ENCODE assay signal across 8 mouse cellular contexts in genomic region chr3:88145411-88145782, GRCm38 (mm10). TPM values are rescaled to one million over a fixed set of nuclear protein-coding genes. Genes with fewer than 3 reads are reported as not detected.
A peak's percentile ranks its signal among the peaks of the same experiment; 100 is the strongest.
DNase-seq lines count a peak whose midpoint lies in the region; ATAC-seq and TF ChIP-seq lines count a peak whose summit lies in the region.

No protein-coding gene starts in this region.

- H3K4me1 ChIP-seq in embryonic facial prominence, embryonic 10.5 days: peaks cover 97% of the 10 kb centered on the region
- H3K4me1 ChIP-seq in heart, embryonic 16.5 days (ENCODE audit: control insufficient read depth, insufficient read depth, low read length): peaks cover 77% of the 10 kb centered on the region
- H3K4me1 ChIP-seq in liver, embryonic 14.5 days (replicated peaks; ENCODE audit: control insufficient read depth in 2 of 2, insufficient read depth in 2 of 2, low read length in 1 of 2): peaks cover 64 to 76% of the 10 kb centered on the region in 2 experiments

- no peak for ATAC-seq in cerebellum, adult (ENCODE audit: insufficient number of reproducible peaks, low FRiP score, low TSS enrichment)
- no peak for ATAC-seq in heart, embryonic 16.5 days (replicated peaks; ENCODE audit: extremely low read depth, insufficient read depth, low FRiP score)
- no peak for ATAC-seq in liver, embryonic 14.5 days (ENCODE audit: insufficient read depth)

- H3K79me3 ChIP-seq in C2C12 (ENCODE audit: low read depth): peaks cover 73% of the 10 kb centered on the region

- H3K9me3 ChIP-seq in embryonic facial prominence, embryonic 10.5 days: no peaks in the 10 kb centered on the region
- no peaks in the 10 kb centered on the region for H3K9me3 ChIP-seq in heart, embryonic 16.5 days (replicated peaks; ENCODE audit: control insufficient read depth, low read length)
- H3K9me3 ChIP-seq in liver, embryonic 14.5 days (ENCODE audit: control insufficient read depth, low read length): no peaks in the 10 kb centered on the region

- TF ChIP-seq CTCF in C2C12 (IDR thresholded peaks at IDR 0.05; ENCODE audit: control insufficient read depth, insufficient read depth, insufficient read length): no peak
- no peak for TF ChIP-seq CTCF in liver, embryonic 14.5 days (IDR thresholded peaks at IDR 0.05; ENCODE audit: low read depth)

- H3K4me3 ChIP-seq in C2C12 (ENCODE audit: insufficient read depth, poor library complexity, severe bottlenecking): peak overlapping the region; percentile 90
- H3K4me3 ChIP-seq in embryonic facial prominence, embryonic 10.5 days: peak overlapping the region; percentile 90
- H3K4me3 ChIP-seq in heart, embryonic 16.5 days (ENCODE audit: low read length): peak overlapping the region; percentile 95
- H3K4me3 ChIP-seq in liver, embryonic 14.5 days (ENCODE audit: insufficient read depth in 1 of 2, low read depth in 2 of 2, low read length in 2 of 2): peak overlapping the region in 1 of 2 experiments; percentile 81; a peak in 2 of 4 replicates

- peak overlapping the region; percentile 86 for H3K4me2 ChIP-seq in heart, embryonic 16.5 days (ENCODE audit: low read depth, low read length)
- peak overlapping the region; percentile 78 for H3K4me2 ChIP-seq in liver, embryonic 14.5 days (ENCODE audit: low read depth)

- TF ChIP-seq EP300 in liver, embryonic 14.5 days (IDR thresholded peaks at IDR 0.05; ENCODE audit: low read depth): no peak

- DNase-seq in cerebellum, adult 18-20 months: peak; percentile 76 to 83
- DNase-seq in embryonic facial prominence, embryonic 10.5 days (ENCODE audit: low spot score): peak; percentile 14
- DNase-seq in liver, embryonic 14.5 days (ENCODE audit: low read depth in 3 of 3, low spot score in 3 of 3): no peak
- DNase-seq in thymus, postnatal 36 days: peak; percentile 59 to 73
- no peak for DNase-seq in right cerebral cortex, postnatal 25 days

- peak overlapping the region; percentile 75 for H3K27ac ChIP-seq in embryonic facial prominence, embryonic 10.5 days (replicated peaks)
- H3K27ac ChIP-seq in heart, embryonic 16.5 days (ENCODE audit: low read length): peak overlapping the region; percentile 100
- peak overlapping the region; percentile 17 for H3K27ac ChIP-seq in liver, embryonic 14.5 days

- H3K27me3 ChIP-seq in C2C12 (ENCODE audit: control insufficient read depth, insufficient read depth, insufficient read length): no peaks in the 10 kb centered on the region
- H3K27me3 ChIP-seq in embryonic facial prominence, embryonic 10.5 days (replicated peaks; ENCODE audit: low read depth, poor library complexity, severe bottlenecking): peaks cover 11% of the 10 kb centered on the region
- no peaks in the 10 kb centered on the region for H3K27me3 ChIP-seq in heart, embryonic 16.5 days (ENCODE audit: control insufficient read depth, insufficient read depth, low read length)
- no peaks in the 10 kb centered on the region for H3K27me3 ChIP-seq in liver, embryonic 14.5 days (ENCODE audit: control insufficient read depth, insufficient read depth, low read length)

- peaks cover 80% of the 10 kb centered on the region for H3K79me2 ChIP-seq in C2C12 (ENCODE audit: control insufficient read depth, insufficient read depth)

- WGBS in embryonic facial prominence, embryonic 10.5 days: 29% methylated on average over 4 of the region's 4 CpGs
- 11% methylated on average over 4 of the region's 4 CpGs for WGBS in heart, embryonic 16.5 days
- 29% methylated on average over 4 of the region's 4 CpGs for WGBS in liver, embryonic 14.5 days (ENCODE audit: insufficient replicate concordance)

- peak overlapping the region; percentile 40 for H3ac ChIP-seq in C2C12 (ENCODE audit: control insufficient read depth, insufficient read length, low read depth)

- H3K36me3 ChIP-seq in C2C12 (ENCODE audit: control insufficient read depth, insufficient read depth): peaks cover 14% of the 10 kb centered on the region
- no peaks in the 10 kb centered on the region for H3K36me3 ChIP-seq in embryonic facial prominence, embryonic 10.5 days (replicated peaks)
- no peaks in the 10 kb centered on the region for H3K36me3 ChIP-seq in heart, embryonic 16.5 days (ENCODE audit: control insufficient read depth, insufficient read depth)
- no peaks in the 10 kb centered on the region for H3K36me3 ChIP-seq in liver, embryonic 14.5 days (replicated peaks; ENCODE audit: control insufficient read depth, insufficient read depth, low read depth)

- H3K9ac ChIP-seq in heart, embryonic 16.5 days (ENCODE audit: low read length): peak overlapping the region; percentile 99
- peak overlapping the region; percentile 19; the same call in 1 of the 2 replicates for H3K9ac ChIP-seq in liver, embryonic 14.5 days (replicated peaks)

TF ChIP-seq in C2C12, 6 proteins besides CTCF, POLR2A, EP300 and RAD21:
- TF ChIP-seq MAX (IDR thresholded peaks at IDR 0.05) (peak; percentile 60), FOSL1 (IDR thresholded peaks at IDR 0.05; ENCODE audit: insufficient read depth, low read length, poor library complexity, severe bottlenecking) (no peak), MYOD1 (IDR thresholded peaks at IDR 0.05; ENCODE audit: control insufficient read depth, insufficient read length, low read depth) (peak; percentile 71), USF1 (IDR thresholded peaks at IDR 0.05; ENCODE audit: low read depth) (no peak), MYOG (IDR thresholded peaks at IDR 0.05; ENCODE audit: control insufficient read depth, extremely low read depth, insufficient read length) (no peak), CEBPB (IDR thresholded peaks at IDR 0.05; ENCODE audit: low read depth) (no peak)

RNA-seq across cellular contexts. Expression of gene Mef2d, which starts 3.2 kb away (rescaled TPM):
- polyA plus RNA-seq in C2C12 (2012; fragmentation: generic; extraction: Trizol): 35.3 TPM
- 11.1 and 12.1 TPM in 2 replicates for polyA plus RNA-seq in embryonic facial prominence, embryonic 10.5 days (2016; fragmentation: Nextera tagmentation; extraction: Ambion mirVana)
- 40.5 and 44.7 TPM in 2 replicates for polyA plus RNA-seq in heart, embryonic 16.5 days (2015; fragmentation: Nextera tagmentation; extraction: Ambion mirVana)
- 10.3 and 11.1 TPM in 2 replicates for polyA plus RNA-seq in liver, embryonic 14.5 days (2012; rRNA removed)
- 6.4 and 7.5 TPM in 2 replicates for polyA plus RNA-seq in liver, embryonic 14.5 days (2014; fragmentation: Nextera tagmentation; extraction: Ambion mirVana)

Comparison
In these comparisons a context has a peak if more than half of its experiments do, and no peak if none do; other contexts are left out.
1. DNase-seq: peak in cerebellum, adult 18-20 months (2 of 2), embryonic facial prominence, embryonic 10.5 days (single experiment) and thymus, postnatal 36 days (2 of 2); none in liver, embryonic 14.5 days (0 of 3) and right cerebral cortex, postnatal 25 days (single experiment).
2. H3K27ac ChIP-seq: peak in every context shown above with its lines; median percentile 100 in heart, embryonic 16.5 days; 75 in embryonic facial prominence, embryonic 10.5 days; 17 in liver, embryonic 14.5 days.